Mouse (Mus musculus): Measurements from ENCODE around the gene Olfml2b.

The Olfml2b gene

DNA sequence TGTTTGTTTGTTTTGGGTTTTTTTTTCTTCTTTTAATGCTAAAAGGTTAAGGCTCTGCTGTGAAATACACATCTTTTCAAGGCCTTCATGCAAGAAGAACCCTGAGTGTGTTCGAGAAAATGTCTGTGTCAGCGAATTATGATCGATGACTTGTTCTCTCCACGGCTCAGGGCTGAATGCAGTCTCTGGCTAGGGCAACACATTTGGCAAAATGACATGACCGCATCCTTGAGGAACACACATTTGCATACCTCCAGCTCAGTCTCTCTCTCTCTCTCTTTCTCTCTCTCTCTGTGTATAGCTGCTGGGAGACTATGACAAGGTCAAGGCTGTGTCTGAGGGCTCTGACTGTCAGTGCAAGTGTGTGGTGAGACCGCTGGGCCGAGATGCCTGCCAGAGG lies 3.0 kb downstream of the Olfml2b start:
- DNase-seq, result no peak

DNA sequence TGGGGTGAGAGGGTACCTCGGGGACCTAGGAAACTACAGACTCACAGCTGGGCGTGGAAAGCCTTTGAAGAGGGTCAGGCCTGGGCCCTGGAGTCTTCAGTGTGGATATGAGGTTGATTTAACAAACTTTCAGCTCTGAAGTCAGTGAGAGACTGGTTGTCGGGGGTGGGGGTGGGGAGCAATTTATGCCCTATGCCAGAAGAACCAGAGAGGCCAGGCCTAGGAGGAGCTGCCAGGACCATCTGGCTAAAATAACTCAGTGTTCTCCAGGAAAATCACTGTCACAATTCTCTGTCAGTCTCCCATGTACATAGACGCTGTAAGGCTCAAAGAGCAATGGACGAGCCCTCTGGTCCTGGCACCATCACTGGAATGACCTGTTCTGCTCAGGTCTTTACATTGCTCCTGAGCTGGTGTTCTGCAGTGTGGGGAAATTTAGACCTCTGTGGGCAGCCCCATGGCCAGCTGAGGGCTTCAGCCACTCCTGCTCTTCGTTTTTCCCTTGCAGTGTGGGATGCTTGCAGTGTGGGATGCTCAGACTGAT lies 3.7 kb downstream of the Olfml2b start:
- DNase-seq, result no peak

GRCm38 (mm10) chr1:170651046-170651723 lies 6.9 kb downstream of the Olfml2b start:
- no peak for DNase-seq

GRCm38 (mm10) chr1:170651989-170652740 lies 7.8 kb downstream of the Olfml2b start:
- no peak for DNase-seq

DNA sequence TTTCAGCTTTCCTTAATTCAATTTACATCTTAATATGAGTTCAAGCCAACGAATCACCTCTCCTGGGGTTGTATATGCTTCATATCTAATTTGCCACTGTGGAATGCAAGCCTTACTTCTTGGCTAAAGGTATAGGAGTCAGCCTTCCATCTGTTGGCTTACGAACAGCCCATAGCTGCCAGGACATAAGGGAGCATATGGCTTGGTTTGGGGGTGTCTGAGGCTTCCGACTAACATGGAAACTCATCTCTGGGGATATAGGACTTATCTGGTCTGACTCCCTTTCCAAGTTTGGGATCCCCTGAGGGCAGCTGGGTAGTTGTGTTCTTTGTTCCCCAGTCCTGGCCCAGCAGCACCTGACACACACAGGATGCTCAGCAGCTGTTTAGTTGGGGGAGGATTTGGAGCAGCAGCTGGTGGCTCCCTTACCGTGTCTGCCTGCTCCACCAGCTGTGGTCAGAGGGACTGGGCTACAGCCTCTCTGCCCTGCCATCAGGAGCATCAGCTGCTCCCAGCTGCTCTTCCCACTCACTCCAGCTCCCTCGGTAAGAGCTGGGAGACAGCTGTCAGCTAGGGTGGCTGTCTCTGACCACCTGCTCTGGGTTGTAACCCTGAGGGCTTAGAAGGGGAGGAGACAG lies 11.1 kb downstream of the Olfml2b start:
- DNase-seq, result no peak

- DNase-seq, result no peak
These were observed 12.3 kb downstream of the Olfml2b start for GRCm38 (mm10) chr1:170656518-170657227.

- no peak for DNase-seq
These were observed 12.8 kb downstream of the Olfml2b start for GRCm38 (mm10) chr1:170657228-170657521.

DNA sequence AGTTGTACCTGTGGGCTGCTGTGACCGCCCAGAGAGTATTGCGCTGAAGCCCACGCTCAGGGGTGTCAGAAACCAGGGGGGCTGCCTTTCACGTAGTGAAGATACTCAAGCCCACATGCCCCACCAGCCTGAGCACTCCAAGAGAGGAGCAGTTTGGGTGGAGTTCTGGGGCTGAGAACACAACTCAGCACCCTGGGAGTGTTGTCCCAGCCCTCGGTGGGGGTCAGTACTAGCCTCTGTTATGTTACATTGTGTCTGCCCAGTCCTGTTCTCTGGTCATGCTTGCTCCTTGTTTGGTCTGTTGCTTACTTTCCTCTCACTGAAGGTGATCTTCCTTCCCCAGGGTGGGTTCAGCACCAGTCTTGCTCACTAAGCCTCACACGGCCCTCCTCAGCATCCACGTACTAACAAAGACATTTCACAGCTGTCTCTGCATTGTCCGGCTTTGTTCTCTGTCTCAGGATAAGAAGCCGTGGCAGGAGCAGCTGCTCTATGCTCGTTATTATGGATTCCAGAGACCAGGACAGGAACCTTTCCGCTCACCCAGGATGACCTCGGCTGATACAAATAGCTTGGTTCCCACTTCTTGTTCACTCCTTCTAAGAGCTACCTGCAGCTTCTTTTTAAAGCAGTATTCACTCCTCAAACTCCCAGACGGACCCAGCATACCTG lies 13.4 kb downstream of the Olfml2b start:
- DNase-seq, result no peak

DNA sequence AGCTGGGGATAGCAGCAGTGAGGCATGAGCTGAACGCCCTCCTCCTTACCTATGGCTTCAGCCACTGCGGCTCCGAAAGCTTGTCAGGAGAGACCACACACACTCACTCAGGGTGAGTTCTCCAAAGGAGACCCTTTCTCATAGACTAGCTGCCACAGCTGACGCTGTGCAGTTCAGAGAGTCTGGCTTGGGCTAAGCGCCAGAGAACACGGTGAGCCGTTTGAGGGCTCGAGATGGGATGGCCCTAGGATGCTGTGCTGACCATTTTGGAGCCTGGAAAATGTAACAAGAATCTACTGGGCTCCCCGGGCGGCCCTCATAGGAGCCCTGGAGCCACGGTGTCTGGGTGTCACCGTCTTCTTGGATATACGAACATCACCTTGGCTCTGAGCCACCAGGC lies 14.9 kb downstream of the Olfml2b start:
- DNase-seq, result no peak

DNA sequence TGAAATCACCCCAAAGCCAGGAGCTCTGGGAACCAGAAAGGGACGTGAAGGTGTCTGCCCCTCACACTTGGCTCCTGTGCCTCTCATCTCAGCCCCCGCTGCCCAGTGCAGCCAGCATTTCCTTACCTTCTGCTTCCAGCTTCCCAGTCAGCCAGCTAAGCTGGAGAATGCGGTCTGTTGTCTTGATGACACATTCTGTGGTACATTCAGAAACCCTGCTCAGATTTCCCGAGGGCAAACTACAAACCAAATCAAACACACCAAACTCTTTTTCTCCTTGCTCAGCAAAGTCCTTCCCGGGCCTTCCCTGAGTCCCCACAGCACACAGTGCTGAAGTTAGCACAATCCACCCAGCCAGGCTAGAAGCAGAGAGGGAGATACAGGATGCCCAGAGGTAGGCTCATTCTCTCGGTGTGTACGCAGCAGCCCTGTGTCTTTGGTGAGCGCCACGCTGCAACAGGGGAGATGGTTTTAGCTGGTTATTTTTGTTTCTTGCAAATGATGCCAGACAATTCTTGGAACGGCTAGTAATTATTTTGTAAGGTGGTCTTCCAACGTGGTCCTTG lies 20.4 kb downstream of the Olfml2b start:
- no peak for DNase-seq

DNA sequence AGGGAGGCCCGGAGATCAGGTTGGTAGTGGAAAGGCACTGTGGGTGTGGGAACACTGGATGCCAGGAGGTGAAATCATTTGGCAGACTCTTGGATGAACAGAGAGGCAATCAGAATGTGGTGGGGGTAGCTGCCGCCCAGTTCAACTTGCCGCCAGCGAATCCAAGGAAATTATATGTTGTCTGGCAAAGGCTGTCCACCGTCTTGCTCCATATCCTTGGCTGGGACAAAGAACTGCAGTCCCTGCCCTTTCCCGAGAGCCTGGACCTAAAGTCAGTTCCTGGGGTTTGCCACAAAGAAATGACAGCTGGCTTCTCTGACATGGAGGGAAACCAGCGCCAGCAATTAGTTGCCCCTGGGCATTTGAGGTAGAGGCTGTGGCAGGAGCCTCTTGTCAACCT lies 20.9 kb downstream of the Olfml2b start:
- no peak for DNase-seq

DNA sequence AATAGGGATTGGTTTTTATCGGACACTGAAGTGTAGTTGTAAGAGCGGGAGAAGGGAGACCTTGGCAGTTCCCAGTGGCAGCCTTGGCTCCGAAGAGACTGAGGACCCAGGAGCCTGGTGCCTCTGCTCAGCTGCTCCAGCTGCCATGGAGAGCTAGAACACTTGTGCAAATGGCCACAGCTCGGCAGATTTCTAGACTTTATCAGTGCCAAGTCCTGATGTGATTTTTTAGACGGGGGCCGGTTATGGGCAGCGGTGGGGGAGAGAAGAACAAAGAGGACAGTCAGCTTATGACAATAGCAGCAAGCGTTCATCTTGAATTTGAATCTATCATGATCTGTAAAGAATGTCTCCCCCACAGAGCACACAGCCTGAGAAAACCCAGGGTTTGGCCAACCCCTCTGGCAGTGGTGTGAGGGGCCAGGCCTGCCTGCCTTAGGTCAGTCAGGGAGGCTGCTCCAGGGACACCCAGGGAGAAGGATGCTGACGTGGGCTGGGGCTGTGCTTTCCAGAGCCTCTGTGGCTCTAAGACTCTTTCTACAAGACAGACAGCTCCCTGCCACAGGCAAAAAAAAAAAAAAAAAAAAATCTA lies 29.9 kb downstream of the Olfml2b start:
- DNase-seq, result no peak

DNA sequence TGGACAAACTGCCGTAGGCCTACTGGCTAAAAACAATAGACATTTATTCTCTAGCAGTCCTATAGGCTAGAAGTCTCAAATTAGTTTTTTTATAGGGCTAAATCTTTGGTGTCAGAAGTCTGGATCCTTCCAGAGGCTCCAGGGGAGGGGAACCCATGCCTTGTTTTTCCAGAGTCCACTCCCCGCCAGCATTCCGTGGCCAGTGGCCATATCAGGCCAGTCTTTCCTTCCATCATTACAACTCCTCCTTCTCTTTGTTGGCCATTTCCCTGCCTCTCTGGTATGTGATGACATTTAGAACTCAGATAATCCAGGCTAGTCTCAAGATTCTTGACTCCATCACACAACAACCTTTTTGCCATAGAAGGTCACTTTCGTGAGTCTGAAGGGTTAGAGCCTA lies 33.3 kb downstream of the Olfml2b start:
- DNase-seq, result no peak

DNA sequence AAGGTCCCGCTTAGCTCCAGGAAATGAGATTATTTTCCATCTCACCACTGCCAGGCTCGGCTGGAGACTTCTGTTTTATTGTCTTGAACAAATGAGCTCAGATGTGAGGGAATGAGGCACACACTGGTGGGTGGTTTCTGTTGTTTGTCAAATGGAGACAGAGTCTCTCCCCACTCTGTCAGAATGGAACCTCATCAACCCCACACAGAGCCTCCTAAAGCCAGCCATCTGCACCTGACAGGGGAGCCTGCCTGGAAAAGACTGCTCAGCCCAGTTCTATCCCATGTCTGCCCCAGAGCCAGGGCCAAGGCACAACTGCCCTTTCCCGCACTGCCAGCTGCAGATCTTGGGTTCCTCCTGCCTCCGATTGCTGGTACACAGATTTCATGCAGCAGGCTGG lies 34.5 kb downstream of the Olfml2b start:
- no peak for DNase-seq

- DNase-seq, result no peak
These were observed 35.3 kb downstream of the Olfml2b start for GRCm38 (mm10) chr1:170679624-170680023.

- no peak for DNase-seq
These were observed 39.5 kb downstream of the Olfml2b start for GRCm38 (mm10) chr1:170683863-170684262.

- DNase-seq, result no peak
These were observed 45.4 kb downstream of the Olfml2b start for GRCm38 (mm10) chr1:170689773-170690172.

GRCm38 (mm10) chr1:170691301-170691700 lies 47.0 kb downstream of the Olfml2b start:
- DNase-seq, result no peak

DNA sequence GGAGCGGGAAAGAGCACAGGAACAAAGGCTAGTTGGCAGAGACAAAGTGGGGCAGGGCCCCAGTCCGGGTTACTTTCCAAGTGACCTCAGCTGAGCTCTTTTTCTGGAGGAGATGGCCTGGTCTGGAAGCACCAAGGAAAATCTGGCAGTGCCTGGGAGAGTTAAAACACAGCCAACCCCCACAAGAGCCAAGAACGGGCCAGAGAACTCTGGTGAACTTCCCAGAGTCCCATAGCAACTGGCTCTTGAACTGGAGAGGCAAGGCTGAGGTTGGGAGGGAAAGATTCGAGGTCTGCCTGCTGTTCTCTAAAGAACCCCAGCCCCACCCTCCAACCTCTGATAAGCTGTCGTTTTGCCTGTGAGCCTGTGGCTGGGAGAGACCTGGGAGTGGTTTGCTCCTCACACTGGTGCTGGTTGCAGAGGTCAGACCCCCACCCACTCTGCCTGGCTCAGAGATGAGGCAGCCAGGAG lies 50.5 kb downstream of the Olfml2b start:
- peak; percentile 40 to 41 for DNase-seq

DNA sequence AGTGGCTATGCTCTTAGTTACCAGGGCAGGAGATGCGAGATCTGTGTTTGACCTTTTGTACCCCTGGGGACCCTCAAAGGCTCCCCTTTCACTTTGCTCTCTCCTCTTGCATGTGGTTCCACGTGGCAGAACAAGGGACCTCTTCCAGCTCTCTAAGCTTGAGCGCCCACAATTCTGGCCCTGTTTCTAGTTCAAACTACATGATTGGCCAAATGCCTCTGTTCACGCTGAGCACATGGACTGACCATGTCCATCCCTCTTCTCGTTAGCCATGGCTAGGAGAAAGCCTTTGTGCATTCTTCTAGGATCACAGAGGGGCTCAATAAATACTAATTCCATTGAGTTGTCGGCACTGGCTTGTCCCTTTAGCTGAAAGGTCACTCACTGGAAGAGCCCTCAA lies 51.0 kb downstream of the Olfml2b start:
- DNase-seq, result no peak

DNA sequence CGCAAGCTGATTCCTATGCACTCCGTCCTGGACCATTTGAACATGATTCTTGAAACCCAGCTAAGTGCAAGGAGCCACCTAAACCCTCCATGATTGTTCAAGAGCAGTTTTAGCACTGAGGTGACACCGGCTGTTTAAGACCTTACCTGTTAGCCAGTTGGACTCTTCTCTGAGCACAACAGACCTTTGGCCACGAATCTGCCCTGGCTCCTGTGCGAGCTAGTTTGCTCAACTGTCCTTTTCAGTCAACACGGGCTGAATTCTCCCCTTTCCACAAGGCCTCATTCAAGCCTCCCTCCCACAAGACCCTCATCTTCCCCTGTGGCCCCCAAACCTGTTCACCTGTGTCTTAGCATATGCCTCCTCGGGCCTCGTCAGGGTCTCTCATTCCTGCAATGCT lies 52.7 kb downstream of the Olfml2b start:
- DNase-seq, result no peak
